Mouse (Mus musculus) liver, embryonic 14.5 days (tissue): ENCODE data around the gene Agap1. TPM values are rescaled to one million over a fixed set of nuclear protein-coding genes. Genes with fewer than 3 reads are reported as not detected.

Experiments used
- ATAC-seq: fragments of 200-750 bp; cut with Nextera tagmentation; 2 replicates; pipeline ENCODE4 v1.8.0; 2017; ENCODE audit warnings: moderate number of reproducible peaks, mild to moderate bottlenecking, moderate library complexity; ENCODE audit not compliant: insufficient read depth
- DNase-seq, 3 experiments: peaks; one replicate each; pipeline ENCODE4 v3.0.0-alpha.2; 2012 to 2013; ENCODE audit warnings: low read depth in 3 of 3, low spot score in 3 of 3
- H3K27ac ChIP-seq: fragments of 300-500 bp; sonication (generic); 2 replicates; pipeline ENCODE4 v1.5.1; 2014; ENCODE audit warnings: moderate library complexity, mild to moderate bottlenecking, control low read depth, inconsistent platforms
- H3K27me3 ChIP-seq: fragments of 300-500 bp; sonication (generic); 2 replicates; pipeline ENCODE4 v1.6.1; 2014; ENCODE audit warnings: mild to moderate bottlenecking, low read length, moderate library complexity; ENCODE audit not compliant: control insufficient read depth, insufficient read depth
- H3K36me3 ChIP-seq: fragments of 300-500 bp; sonication (generic); replicated peaks from 2 replicates; pipeline ENCODE4 v1.6.1; 2014; ENCODE audit warnings: low read depth; ENCODE audit not compliant: control insufficient read depth, insufficient read depth
- H3K4me1 ChIP-seq, 2 experiments: fragments of 200-500 bp in 1 of 2; fragments of 300-500 bp in 1 of 2; sonication (generic) in 1 of 2; replicated peaks; 2 replicates each; pipeline ENCODE4 v1.6.1; 2012 to 2014; ENCODE audit warnings: antibody characterized with exemption in 1 of 2, inconsistent platforms in 1 of 2, low read length in 1 of 2; ENCODE audit not compliant: control insufficient read depth in 2 of 2, insufficient read depth in 2 of 2
- H3K4me2 ChIP-seq: fragments of 300-500 bp; sonication (generic); 2 replicates; pipeline ENCODE4 v1.6.1; 2014; ENCODE audit warnings: low read depth, mild to moderate bottlenecking, control low read depth, moderate library complexity
- H3K4me3 ChIP-seq, 2 experiments: fragments of 200-500 bp in 1 of 2; fragments of 300-500 bp in 1 of 2; sonication (generic) in 1 of 2; 2 replicates each; pipeline ENCODE4 v1.5.1; 2012 to 2014; ENCODE audit warnings: low read depth in 2 of 2, low read length in 2 of 2, mild to moderate bottlenecking in 2 of 2, control low read depth in 1 of 2, inconsistent platforms in 1 of 2, moderate library complexity in 1 of 2; ENCODE audit not compliant: insufficient read depth in 1 of 2
- H3K9ac ChIP-seq: fragments of 300-500 bp; sonication (generic); replicated peaks from 2 replicates; pipeline ENCODE4 v1.6.1; 2014; ENCODE audit warnings: mild to moderate bottlenecking, control low read depth, moderate library complexity
- H3K9me3 ChIP-seq: fragments of 300-500 bp; sonication (generic); 2 replicates; pipeline ENCODE4 v1.6.1; 2016; ENCODE audit warnings: low read length, mixed read lengths; ENCODE audit not compliant: control insufficient read depth
- CTCF ChIP-seq: IDR thresholded peaks from 2 replicates; pipeline ENCODE4 v1.5.1; 2016; ENCODE audit warnings: antibody characterized with exemption, low read depth, control low read depth
- EP300 ChIP-seq: IDR thresholded peaks from 2 replicates; pipeline ENCODE4 v1.6.1; 2016; ENCODE audit warnings: antibody characterized with exemption, low read depth
- WGBS: fragments of 180-500 bp; shearing (Covaris S2); extraction: QIAGEN DNeasy Blood & Tissue Kit; methylation state at CpG from one replicate; pipeline ENCODE4 v1.1.7; 2014; ENCODE audit not compliant: insufficient replicate concordance; 5-methylcytosine and 5-hydroxymethylcytosine counted together
- polyA plus RNA-seq, 2 experiments: library from polyadenylated mRNA; depleted of rRNA in 1 of 2; stranded (reverse) in 1 of 2; unstranded in 1 of 2; fragments of >200 nt; fragmentation: Nextera tagmentation in 1 of 2; extraction: Ambion mirVana in 1 of 2; gene quantifications; 2 replicates each; pipeline versions ENCODE4 v1.2.1 to v1.2.3; 2012 to 2014

Gene Agap1
- polyA plus RNA-seq, 2 experiments, result 1.1 TPM

GRCm38 (mm10) chr1:89474853-89475252 lies 20.2 kb downstream of the Agap1 start:
- no peak for TF ChIP-seq CTCF
- no peak for TF ChIP-seq EP300
- ATAC-seq, result no peak
- Histone ChIP-seq H3K4me2 (no peak overlapping the region), H3K9ac (no peak overlapping the region), H3K27ac (no peak overlapping the region), H3K36me3 (no peaks in the 10 kb centered on the region), H3K27me3 (no peaks in the 10 kb centered on the region), H3K4me1 (peaks cover 0 to 2% of the 10 kb centered on the region in 2 experiments; a peak in 2 of 4 replicates), H3K4me3 (no peak overlapping the region), H3K9me3 (no peaks in the 10 kb centered on the region)
- 58% methylated on average over 9 of the region's 9 CpGs for WGBS
- no peak for DNase-seq

- no peak overlapping the region for H3K4me2 ChIP-seq
- H3K27ac ChIP-seq, result no peak overlapping the region
- WGBS, result 70% methylated on average over 5 of the region's 5 CpGs
- DNase-seq, result no peak
- ATAC-seq, result no peak
- no peak overlapping the region for H3K9ac ChIP-seq
- no peaks in the 10 kb centered on the region for H3K9me3 ChIP-seq
- H3K36me3 ChIP-seq, result no peaks in the 10 kb centered on the region
- no peaks in the 10 kb centered on the region for H3K27me3 ChIP-seq
- TF ChIP-seq CTCF (no peak), EP300 (no peak)
- peaks cover 0 to 2% of the 10 kb centered on the region in 2 experiments; a peak in 1 of 4 replicates for H3K4me1 ChIP-seq
- H3K4me3 ChIP-seq, result no peak overlapping the region
Observed at GRCm38 (mm10) chr1:89477033-89477432, 22.4 kb downstream of the Agap1 start.

- no peak for ATAC-seq
- Histone ChIP-seq H3K9ac (no peak overlapping the region), H3K4me1 (no peaks in the 10 kb centered on the region; a peak in 1 of 4 replicates), H3K4me2 (no peak overlapping the region), H3K36me3 (no peaks in the 10 kb centered on the region), H3K9me3 (no peaks in the 10 kb centered on the region), H3K4me3 (no peak overlapping the region), H3K27ac (no peak overlapping the region), H3K27me3 (no peaks in the 10 kb centered on the region)
- no peak for TF ChIP-seq EP300
- TF ChIP-seq CTCF, result no peak
- DNase-seq, result no peak
- 42% methylated on average over 4 of the region's 4 CpGs for WGBS
Observed at GRCm38 (mm10) chr1:89478571-89479460, 24.2 kb downstream of the Agap1 start.

- H3K27ac ChIP-seq, result no peak overlapping the region
- H3K4me1 ChIP-seq, result no peaks in the 10 kb centered on the region; a peak in 1 of 4 replicates
- H3K9me3 ChIP-seq, result no peaks in the 10 kb centered on the region
- H3K36me3 ChIP-seq, result no peaks in the 10 kb centered on the region
- ATAC-seq (no peak), DNase-seq (no peak)
- TF ChIP-seq EP300, result no peak
- TF ChIP-seq CTCF, result no peak
- H3K4me3 ChIP-seq, result no peak overlapping the region
- no peak overlapping the region for H3K4me2 ChIP-seq
- no peaks in the 10 kb centered on the region for H3K27me3 ChIP-seq
- no peak overlapping the region for H3K9ac ChIP-seq
- WGBS, result 57% methylated on average over 9 of the region's 9 CpGs
Observed at GRCm38 (mm10) chr1:89481154-89481553, 26.5 kb downstream of the Agap1 start.

DNA sequence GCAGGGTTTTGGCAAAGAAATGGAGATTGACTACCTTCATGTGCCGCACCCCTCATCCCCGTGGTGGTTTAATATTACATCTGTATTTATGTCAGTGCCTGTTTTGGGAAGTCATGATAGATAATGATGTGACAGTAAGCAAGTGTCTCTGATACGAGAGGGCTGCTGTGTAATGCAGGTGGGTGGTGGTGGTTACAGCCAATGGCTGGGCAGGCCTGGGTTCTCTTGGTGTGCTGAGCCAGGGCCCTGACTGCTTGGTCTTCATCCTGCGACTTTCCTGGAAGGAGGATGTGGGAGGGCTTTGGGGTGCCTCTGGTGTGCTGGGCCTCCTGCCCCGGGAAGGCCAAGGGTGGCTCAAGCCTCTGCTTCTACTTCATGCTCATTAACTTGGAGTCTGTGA lies 28.2 kb downstream of the Agap1 start:
- no peak for TF ChIP-seq CTCF
- no peak for TF ChIP-seq EP300
- no peak for ATAC-seq
- Histone ChIP-seq H3K27ac (no peak overlapping the region), H3K36me3 (no peaks in the 10 kb centered on the region), H3K9me3 (no peaks in the 10 kb centered on the region), H3K4me1 (no peaks in the 10 kb centered on the region; a peak in 1 of 4 replicates), H3K27me3 (no peaks in the 10 kb centered on the region), H3K9ac (no peak overlapping the region), H3K4me3 (no peak overlapping the region), H3K4me2 (no peak overlapping the region)
- whole genome bisulfite sequencing, result 40% methylated on average over 5 of the region's 5 CpGs
- DNase-seq, result no peak
